21 mouse cellular contexts compared by ENCODE assay signal in genomic region chr10:59331546-59332256, GRCm38 (mm10). TPM values are rescaled to one million over a fixed set of nuclear protein-coding genes. Genes with fewer than 3 reads are reported as not detected.
DNase-seq lines count a peak whose midpoint lies in the region; ATAC-seq and TF ChIP-seq lines count a peak whose summit lies in the region.
"Had no signal": no experiment of that assay in that cellular context is flagged by ENCODE, and none has a peak within 500 bp of the region (broad histone marks: within the 10 kb centered on the region; RNA-seq: fewer than 3 reads in every experiment).

No protein-coding gene starts in this region.

- no peak for TF ChIP-seq CTCF in liver, adult 2 months (IDR thresholded peaks at IDR 0.05; ENCODE audit: low read depth, low read length)

- no peak for DNase-seq in heart, adult 9 months (ENCODE audit: low spot score in 2 of 2)
- peak; percentile 87 for DNase-seq in liver, adult 2 months (ENCODE audit: extremely low read depth, low read depth, low spot score)
- DNase-seq in liver, embryonic 11.5 days (ENCODE audit: low spot score) = no peak
- DNase-seq in 3T3-L1 (ENCODE audit: low read depth, low spot score) (peak; percentile 35), NIH3T3 (ENCODE audit: low read depth) (peak; percentile 58)
- DNase-seq: cerebellum, adult 18-20 months; cerebellum, postnatal 36 days; embryo, embryonic 11 days; gastrocnemius, postnatal 10 days; kidney, adult 11 months; layer of hippocampus, postnatal 36 days; lung, postnatal 14 days had no signal

- H3K27me3 ChIP-seq in heart, embryonic 13.5 days (replicated peaks) = no peaks in the 10 kb centered on the region
- no peaks in the 10 kb centered on the region for H3K27me3 ChIP-seq in liver, adult 2 months (ENCODE audit: control insufficient read depth, insufficient read depth, low read length)
- H3K27me3 ChIP-seq in liver, embryonic 11.5 days (replicated peaks; ENCODE audit: control insufficient read depth, insufficient read depth, low read length) = no peaks in the 10 kb centered on the region
- H3K27me3 ChIP-seq: embryonic facial prominence, embryonic 13.5 days; forebrain, embryonic 13.5 days; hindbrain, embryonic 15.5 days; liver, embryonic 12.5 days; megakaryocyte, embryonic 14.5 days; midbrain, embryonic 13.5 days had no signal

- H3K27ac ChIP-seq in heart, embryonic 13.5 days (replicated peaks) = 0 out of 2 replicates have a peak overlapping the region, but pooled peaks have one; percentile 42
- peak overlapping the region; percentile 37 for H3K27ac ChIP-seq in liver, adult 2 months (replicated peaks; ENCODE audit: insufficient read depth, low read depth, low read length)
- no peak overlapping the region for H3K27ac ChIP-seq in liver, embryonic 11.5 days (ENCODE audit: low read depth, low read length)
- H3K27ac ChIP-seq: embryonic facial prominence, embryonic 13.5 days; forebrain, embryonic 13.5 days; hindbrain, embryonic 15.5 days; kidney, postnatal 0 days; midbrain, embryonic 13.5 days had no signal

- no peak overlapping the region for H3K4me2 ChIP-seq in heart, embryonic 13.5 days
- H3K4me2 ChIP-seq in liver, embryonic 11.5 days = no peak overlapping the region
- H3K4me2 ChIP-seq: embryonic facial prominence, embryonic 13.5 days; forebrain, embryonic 13.5 days; hindbrain, embryonic 15.5 days; liver, embryonic 12.5 days; midbrain, embryonic 13.5 days had no signal

- ATAC-seq in heart, embryonic 13.5 days (ENCODE audit: extremely low read depth, insufficient number of reproducible peaks, low FRiP score, low TSS enrichment) = no peak
- ATAC-seq in liver, embryonic 11.5 days (replicated peaks; ENCODE audit: low FRiP score) = no peak
- no peak for ATAC-seq in megakaryocyte progenitor cell, adult 5-6 weeks (replicated peaks; ENCODE audit: poor library complexity)
- ATAC-seq: forebrain, embryonic 13.5 days; liver, embryonic 12.5 days; midbrain, embryonic 13.5 days had no signal

- no peak overlapping the region for H3K9ac ChIP-seq in heart, embryonic 13.5 days
- H3K9ac ChIP-seq in liver, adult 2 months (ENCODE audit: low read depth, low read length) = no peak overlapping the region
- H3K9ac ChIP-seq in liver, embryonic 11.5 days (ENCODE audit: low read depth, low read length) = no peak overlapping the region
- H3K9ac ChIP-seq: embryonic facial prominence, embryonic 13.5 days; forebrain, embryonic 13.5 days; hindbrain, embryonic 15.5 days; liver, embryonic 12.5 days; midbrain, embryonic 13.5 days had no signal

- H3K79me2 ChIP-seq in liver, adult 2 months (ENCODE audit: control insufficient read depth, insufficient read depth, low read length) = peaks cover 23% of the 10 kb centered on the region; the same call in 1 of the 2 replicates

- H3K4me1 ChIP-seq in heart, embryonic 13.5 days = peaks cover 62% of the 10 kb centered on the region
- H3K4me1 ChIP-seq in liver, adult 2 months (ENCODE audit: control insufficient read depth, insufficient read depth, low read length) = peaks cover 29% of the 10 kb centered on the region
- H3K4me1 ChIP-seq in liver, embryonic 11.5 days (replicated peaks; ENCODE audit: control insufficient read depth, insufficient read depth, low read length) = peaks cover 36% of the 10 kb centered on the region

- H3K4me3 ChIP-seq in heart, embryonic 13.5 days = no peak overlapping the region
- H3K4me3 ChIP-seq in liver, adult 2 months (ENCODE audit: insufficient read depth, low read depth, low read length) = no peak overlapping the region
- H3K4me3 ChIP-seq in liver, embryonic 11.5 days (ENCODE audit: low read depth, low read length) = no peak overlapping the region
- H3K4me3 ChIP-seq: embryonic facial prominence, embryonic 13.5 days; forebrain, embryonic 13.5 days; hindbrain, embryonic 15.5 days; liver, embryonic 12.5 days; megakaryocyte, embryonic 14.5 days; midbrain, embryonic 13.5 days had no signal

- WGBS in heart, embryonic 13.5 days = 75% methylated on average over 6 of the region's 6 CpGs
- 13% methylated on average over 6 of the region's 6 CpGs for WGBS in liver, adult 2 months
- WGBS in liver, embryonic 11.5 days = 81% methylated on average over 6 of the region's 6 CpGs

- no peak for TF ChIP-seq POLR2A in liver, adult 2 months (IDR thresholded peaks at IDR 0.05; ENCODE audit: extremely low read depth, insufficient read depth, low read length)

- H3K9me3 ChIP-seq in heart, embryonic 13.5 days = no peaks in the 10 kb centered on the region
- H3K9me3 ChIP-seq in liver, embryonic 11.5 days (ENCODE audit: control insufficient read depth, low read length) = no peaks in the 10 kb centered on the region
- H3K9me3 ChIP-seq: embryonic facial prominence, embryonic 13.5 days; forebrain, embryonic 13.5 days; hindbrain, embryonic 15.5 days; liver, embryonic 12.5 days; megakaryocyte, embryonic 14.5 days; midbrain, embryonic 13.5 days had no signal

- peaks cover 10% of the 10 kb centered on the region for H3K36me3 ChIP-seq in heart, embryonic 13.5 days
- no peaks in the 10 kb centered on the region for H3K36me3 ChIP-seq in liver, adult 2 months (ENCODE audit: control insufficient read depth, insufficient read depth, low read length)
- H3K36me3 ChIP-seq in liver, embryonic 11.5 days (ENCODE audit: control insufficient read depth, insufficient read depth, low read length) = peaks cover 6% of the 10 kb centered on the region
- H3K36me3 ChIP-seq: hindbrain, embryonic 15.5 days; midbrain, embryonic 13.5 days had no signal

RNA-seq across cellular contexts. Expression of gene P4ha1, which starts 8.6 kb away (rescaled TPM):
- 46.1 and 53.9 TPM in 2 replicates for polyA plus RNA-seq in heart, embryonic 13.5 days (2015; fragmentation: Nextera tagmentation; extraction: Ambion mirVana)
- 6.4 and 9.1 TPM in 2 replicates for total RNA-seq in liver, adult 2 months (2014; rRNA removed)
- polyA plus RNA-seq in liver, adult 2 months (2012; rRNA removed) = 3.0 and 4.7 TPM in 2 replicates
- polyA plus RNA-seq in liver, embryonic 11.5 days (2014; fragmentation: Nextera tagmentation; extraction: Ambion mirVana) = 60.6 and 61.1 TPM in 2 replicates
- 17.4 and 20.1 TPM in 2 replicates for total RNA-seq in megakaryocyte progenitor cell, adult 5-6 weeks (2015)
- total RNA-seq in megakaryocyte progenitor cell, adult 5-6 weeks (2017) = 39.4 and 41.8 TPM in 2 replicates

Comparison
In these comparisons a context has a peak if more than half of its experiments do, and no peak if none do; other contexts are left out.
1. DNase-seq: peak in liver, adult 2 months (single experiment), 3T3-L1 (single experiment) and NIH3T3 (single experiment); none in heart, adult 9 months (0 of 2) and liver, embryonic 11.5 days (single experiment).